Mouse (Mus musculus) layer of hippocampus, adult 18-20 months (tissue): ENCODE measurements around the gene Gpa33. TPM values are rescaled to one million over a fixed set of nuclear protein-coding genes. Genes with fewer than 3 reads are reported as not detected.

Source experiments
- total RNA-seq, 2 experiments: library from RNA; stranded (reverse); gene quantifications; 2 replicates each; pipeline ENCODE4 v1.2.3; 2021

Gene Gpa33
- total RNA-seq, 2 experiments from 2014 or later: not detected

Other genes starting within 250 kb of the Gpa33 start
- gene Pou2f1, start 127.6 kb upstream of the Gpa33 start, total RNA-seq: 10 to 100 TPM; 14.6 to 18.0 TPM
- gene Dusp27, start 2.3 kb upstream of the Gpa33 start, total RNA-seq: under 1 TPM; 0.08 to 0.15 TPM
- gene Mael, start 108.5 kb downstream of the Gpa33 start, total RNA-seq: not detected
- 10 to 100 TPM; 70.4 to 71.6 TPM for gene Ildr2, start 123.9 kb downstream of the Gpa33 start, total RNA-seq
- gene Tada1, start 248.9 kb downstream of the Gpa33 start, total RNA-seq: 10 to 100 TPM; 36.6 to 36.9 TPM